In the genomic region with DNA sequence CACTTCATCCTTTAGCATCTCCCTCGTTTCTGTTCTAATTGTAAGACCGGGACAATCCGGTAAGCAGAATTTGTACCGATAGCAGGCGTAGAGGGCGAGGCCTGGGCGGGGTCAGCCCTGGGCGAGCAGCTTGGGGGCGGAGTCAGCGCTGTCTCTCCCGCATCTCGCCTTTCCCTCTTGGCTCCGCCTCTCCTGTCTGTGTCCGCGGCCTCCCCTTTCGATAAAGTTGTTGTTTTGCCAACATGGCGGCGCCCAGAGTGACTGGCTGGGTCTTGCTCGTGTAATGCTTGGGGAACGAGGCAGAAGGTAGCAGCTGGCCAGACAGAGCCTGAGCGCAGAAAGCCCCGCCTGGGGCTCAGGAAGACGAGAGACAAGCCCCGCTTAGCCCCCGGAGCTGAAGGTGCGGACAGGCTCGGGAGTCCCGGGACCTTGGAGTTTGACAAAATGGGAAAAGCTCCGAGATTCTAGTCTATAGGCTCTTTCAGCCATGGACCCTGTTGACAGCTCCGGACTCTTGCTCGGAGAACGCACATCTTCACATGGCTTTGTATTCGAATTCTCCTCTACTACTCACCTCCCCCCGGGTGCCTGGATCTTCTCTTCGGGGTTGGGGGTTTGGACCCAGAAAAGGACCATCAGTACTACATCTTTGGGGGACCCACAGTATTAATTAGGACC, we compare ENCODE assay signal across 8 mouse cellular contexts. TPM values are rescaled to one million over a fixed set of nuclear protein-coding genes. Genes with fewer than 3 reads are reported as not detected.
DNase-seq lines count a peak whose midpoint lies in the region; ATAC-seq and TF ChIP-seq lines count a peak whose summit lies in the region.

Lars2 (plus strand) TSS at position 220 of the 678 bp plus-strand sequence.

- peak; percentile 71 for DNase-seq in G1E (ENCODE audit: low spot score)
- DNase-seq in cerebellum, adult 18-20 months = peak; percentile 94 to 97
- peak; percentile 88 to 90 for DNase-seq in heart, postnatal 36 days
- DNase-seq in layer of hippocampus, adult 2 months (ENCODE audit: low spot score in 2 of 2) = peak; percentile 92 to 95
- DNase-seq in lung, embryonic 14.5 days = peak; percentile 97
- DNase-seq in thymus, adult 2 months = peak; percentile 95

- ATAC-seq in G1E (ENCODE audit: extremely low read depth, insufficient number of reproducible peaks, low FRiP score, poor library complexity, severe bottlenecking) = peak; percentile 95
- ATAC-seq in forebrain, embryonic 16.5 days = peak; percentile 98
- ATAC-seq in lung, embryonic 14.5 days (ENCODE audit: insufficient read depth) = peak; percentile 97

- intact Hi-C loops in heart, postnatal 36 days (cut with DNase I) = loop anchor here (5.0 to 10.0 kb wide), 3 partner anchors 110 to 255 kb away; partner anchors contain the start of genes Exosc7, Sacm1l and Zdhhc3

- peaks cover 18% of the 10 kb centered on the region for H3K36me3 ChIP-seq in G1E (replicated peaks)
- no peaks in the 10 kb centered on the region for H3K36me3 ChIP-seq in forebrain, embryonic 16.5 days (ENCODE audit: control insufficient read depth, insufficient read depth)
- H3K36me3 ChIP-seq in lung, embryonic 14.5 days (ENCODE audit: insufficient read depth) = peaks cover 2% of the 10 kb centered on the region; the same call in 1 of the 2 replicates
- no peaks in the 10 kb centered on the region for H3K36me3 ChIP-seq in thymus, adult 2 months (ENCODE audit: control insufficient read depth, insufficient read depth, low read length)

- H3K4me3 ChIP-seq in G1E (ENCODE audit: low read depth, low read length) = peak within 1 kb of the TSS; percentile 80
- H3K4me3 ChIP-seq in forebrain, embryonic 16.5 days (replicated peaks; ENCODE audit: low read length) = peak within 1 kb of the TSS; percentile 66
- H3K4me3 ChIP-seq in layer of hippocampus, adult 2 months = peak within 1 kb of the TSS; percentile 71
- peak within 1 kb of the TSS; percentile 76 for H3K4me3 ChIP-seq in lung, embryonic 14.5 days (ENCODE audit: low read depth, low read length)
- H3K4me3 ChIP-seq in olfactory bulb, adult 2 months (ENCODE audit: insufficient read depth, low read depth, low read length) = peak within 1 kb of the TSS; percentile 77
- H3K4me3 ChIP-seq in thymus, adult 2 months (ENCODE audit: control insufficient read depth, insufficient read depth, low read length) = peak within 1 kb of the TSS; percentile 99

- peak within 1 kb of the TSS; percentile 65 for H3K9ac ChIP-seq in forebrain, embryonic 16.5 days (replicated peaks; ENCODE audit: low read depth, low read length)
- peak within 1 kb of the TSS; percentile 60 for H3K9ac ChIP-seq in lung, embryonic 14.5 days

- peak; percentile 70 for TF ChIP-seq POLR2A in olfactory bulb, adult 2 months (IDR thresholded peaks at IDR 0.05; ENCODE audit: insufficient read depth, low read depth, low read length)
- peak; percentile 74; the same call in 1 of the 2 replicates for TF ChIP-seq POLR2A in thymus, adult 2 months (IDR thresholded peaks at IDR 0.05; ENCODE audit: control insufficient read depth, extremely low read depth, insufficient read depth, low read length, poor library complexity)

- peaks cover 3% of the 10 kb centered on the region; the same call in 1 of the 2 replicates for H3K27me3 ChIP-seq in G1E (ENCODE audit: insufficient read depth, low read length)
- H3K27me3 ChIP-seq in forebrain, embryonic 16.5 days (replicated peaks; ENCODE audit: control insufficient read depth, insufficient read depth, low read length) = no peaks in the 10 kb centered on the region
- no peaks in the 10 kb centered on the region for H3K27me3 ChIP-seq in lung, embryonic 14.5 days (ENCODE audit: insufficient read depth, low read length)
- no peaks in the 10 kb centered on the region for H3K27me3 ChIP-seq in thymus, adult 2 months (ENCODE audit: control insufficient read depth, insufficient read depth, low read length)

- peak within 1 kb of the TSS; percentile 95 for H3K4me2 ChIP-seq in forebrain, embryonic 16.5 days (ENCODE audit: low read length)
- peak within 1 kb of the TSS; percentile 82 for H3K4me2 ChIP-seq in lung, embryonic 14.5 days

- under 1% methylated on average over 35 of the region's 35 CpGs for WGBS in forebrain, embryonic 16.5 days
- WGBS in lung, embryonic 14.5 days = under 1% methylated on average over 35 of the region's 35 CpGs
- under 1% methylated on average over 35 of the region's 35 CpGs for WGBS in olfactory bulb, adult 2 months
- under 1% methylated on average over 35 of the region's 35 CpGs for WGBS in thymus, adult 2 months

- peaks cover 16% of the 10 kb centered on the region for H3K4me1 ChIP-seq in G1E (ENCODE audit: insufficient read depth, low read depth, low read length)
- H3K4me1 ChIP-seq in forebrain, embryonic 16.5 days (replicated peaks; ENCODE audit: control insufficient read depth, insufficient read depth, low read length) = peaks cover 15% of the 10 kb centered on the region
- 0 out of 2 replicates have a peak, but pooled peaks cover 3% of the 10 kb centered on the region for H3K4me1 ChIP-seq in lung, embryonic 14.5 days (ENCODE audit: insufficient read depth)
- H3K4me1 ChIP-seq in olfactory bulb, adult 2 months (ENCODE audit: control insufficient read depth, insufficient read depth, low read length) = peaks cover 2% of the 10 kb centered on the region; the same call in 1 of the 2 replicates
- peaks cover 7% of the 10 kb centered on the region; the same call in 1 of the 2 replicates for H3K4me1 ChIP-seq in thymus, adult 2 months (replicated peaks; ENCODE audit: control insufficient read depth, insufficient read depth, low read length)

- TF ChIP-seq CTCF in G1E (IDR thresholded peaks at IDR 0.05; ENCODE audit: low read depth, low read length) = no peak
- TF ChIP-seq CTCF in layer of hippocampus, adult 2 months (conservative IDR thresholded peaks at IDR 0.05) = no peak
- TF ChIP-seq CTCF in lung, embryonic 14.5 days (IDR thresholded peaks at IDR 0.05; ENCODE audit: low read depth) = no peak
- TF ChIP-seq CTCF in olfactory bulb, adult 2 months (IDR thresholded peaks at IDR 0.05; ENCODE audit: insufficient read depth, low read depth, low read length) = no peak
- TF ChIP-seq CTCF in thymus, adult 2 months (IDR thresholded peaks at IDR 0.05; ENCODE audit: borderline replicate concordance, control insufficient read depth, extremely low read depth, insufficient read depth, low read length, poor library complexity) = no peak; the same call in 1 of the 2 replicates

- no peaks in the 10 kb centered on the region for H3K9me3 ChIP-seq in G1E (replicated peaks)
- no peaks in the 10 kb centered on the region for H3K9me3 ChIP-seq in forebrain, embryonic 16.5 days (ENCODE audit: control insufficient read depth, low read length)
- H3K9me3 ChIP-seq in lung, embryonic 14.5 days (ENCODE audit: low read depth, low read length) = no peaks in the 10 kb centered on the region

- H3K27ac ChIP-seq in forebrain, embryonic 16.5 days (ENCODE audit: low read length) = peak within 1 kb of the TSS; percentile 75
- peak within 1 kb of the TSS; percentile 84 for H3K27ac ChIP-seq in layer of hippocampus, adult 2 months
- peak within 1 kb of the TSS; percentile 76 for H3K27ac ChIP-seq in lung, embryonic 14.5 days (ENCODE audit: low read depth)
- peak within 1 kb of the TSS; percentile 49 for H3K27ac ChIP-seq in olfactory bulb, adult 2 months (ENCODE audit: insufficient read depth, low read depth, low read length)
- H3K27ac ChIP-seq in thymus, adult 2 months (ENCODE audit: control insufficient read depth, insufficient read depth, low read length) = peak within 1 kb of the TSS; percentile 56; the same call in 1 of the 2 replicates

RNA-seq across cellular contexts. Expression of gene Lars2, which starts in this region (rescaled TPM):
- total RNA-seq in G1E (2014; fragmentation: Nextera tagmentation) (8,852 and 13,100 TPM in 2 replicates), G1E (2017) (24.7 and 33.7 TPM in 2 replicates)
- polyA plus RNA-seq in G1E (2012) = 12.3 and 33.6 TPM in 2 replicates
- polyA plus RNA-seq in forebrain, embryonic 16.5 days (2015; fragmentation: Nextera tagmentation; extraction: Ambion mirVana) = 763 and 906 TPM in 2 replicates
- total RNA-seq in heart, postnatal 36 days (2021) = 1,000 to 10,000 TPM in 1 of 2 experiments, 10 to 100 TPM in 1; 61.8 to 2,429 TPM
- 100 to 1,000 TPM in 1 of 2 experiments, 10 to 100 TPM in 1; 74.0 to 101 TPM for total RNA-seq in layer of hippocampus, adult 2 months (2021)
- polyA plus RNA-seq in lung, embryonic 14.5 days (2014; fragmentation: Nextera tagmentation; extraction: Ambion mirVana) = 1,263 and 1,357 TPM in 2 replicates
- polyA plus RNA-seq in olfactory bulb, adult 2 months (2012; ENCODE audit: insufficient read depth, insufficient read length, low replicate concordance, missing spikeins) = 7,402 and 9,263 TPM in 2 replicates
- polyA plus RNA-seq in thymus, adult 2 months (2012; rRNA removed) = 634 and 661 TPM in 2 replicates

Comparison
In these comparisons a context has a peak if more than half of its experiments do, and no peak if none do; other contexts are left out.
1. Peak in every context shown above with its lines: DNase-seq, ATAC-seq, H3K4me3 ChIP-seq and H3K27ac ChIP-seq.
2. RNA of gene Lars2 (polyA plus RNA-seq): 7,402 to 9,263 TPM in olfactory bulb, adult 2 months, 1,263 to 1,357 TPM in lung, embryonic 14.5 days, 763 to 906 TPM in forebrain, embryonic 16.5 days and 634 to 661 TPM in thymus, adult 2 months; 12.3 to 33.6 TPM in G1E; every median in the first group is over 10 times any median in the second.